Mouse (Mus musculus) thymus, adult 2 months (tissue): ENCODE data around the gene Cnbp. TPM values are rescaled to one million over a fixed set of nuclear protein-coding genes. Genes with fewer than 3 reads are reported as not detected.

Experiments used
- DNase-seq: peaks from one replicate; pipeline ENCODE4 v3.0.0; 2021
- H3K27ac ChIP-seq: fragments of 200-500 bp; 2 replicates; pipeline ENCODE4 v1.5.1; 2012; ENCODE audit warnings: low read length, control low read depth; ENCODE audit not compliant: control insufficient read depth, insufficient read depth
- H3K27me3 ChIP-seq: fragments of 200-500 bp; 2 replicates; pipeline ENCODE4 v1.6.1; 2012; ENCODE audit warnings: mild to moderate bottlenecking, low read length, moderate library complexity, mixed read lengths; ENCODE audit not compliant: control insufficient read depth, insufficient read depth
- H3K36me3 ChIP-seq: fragments of 200-500 bp; 2 replicates; pipeline ENCODE4 v1.6.1; 2012; ENCODE audit warnings: mild to moderate bottlenecking, low read length, moderate library complexity; ENCODE audit not compliant: control insufficient read depth, insufficient read depth
- H3K4me1 ChIP-seq: fragments of 200-500 bp; replicated peaks from 2 replicates; pipeline ENCODE4 v1.6.1; 2012; ENCODE audit warnings: low read length; ENCODE audit not compliant: control insufficient read depth, insufficient read depth
- H3K4me3 ChIP-seq: fragments of 200-500 bp; 2 replicates; pipeline ENCODE4 v1.5.1; 2012; ENCODE audit warnings: mild to moderate bottlenecking, low read length, control low read depth, moderate library complexity; ENCODE audit not compliant: control insufficient read depth, insufficient read depth
- CTCF ChIP-seq: fragments of 200-500 bp; IDR thresholded peaks from 2 replicates; pipeline ENCODE4 v1.5.1; 2012; ENCODE audit warnings: mild to moderate bottlenecking, control low read depth, low read length, moderate library complexity, borderline replicate concordance; ENCODE audit not compliant: control insufficient read depth, poor library complexity, insufficient read depth; ENCODE audit errors: extremely low read depth
- POLR2A ChIP-seq: fragments of 200-500 bp; IDR thresholded peaks from 2 replicates; pipeline ENCODE4 v1.6.1; 2012; ENCODE audit warnings: mild to moderate bottlenecking, low read length, control low read depth, moderate library complexity; ENCODE audit not compliant: control insufficient read depth, poor library complexity, insufficient read depth; ENCODE audit errors: extremely low read depth
- WGBS: fragments of 180-500 bp; shearing (Covaris S2); methylation state at CpG from one replicate; pipeline ENCODE4 v1.1.7; 2018; 5-methylcytosine and 5-hydroxymethylcytosine counted together
- polyA plus RNA-seq: library from polyadenylated mRNA; depleted of rRNA; stranded (reverse); fragments of >200 nt; gene quantifications from 2 replicates; pipeline ENCODE4 v1.2.3, GENCODE M21; 2012; rRNA removed

The Cnbp gene
- polyA plus RNA-seq, 1 experiment = 311 TPM

- no peak for TF ChIP-seq CTCF
- no peak for TF ChIP-seq POLR2A
- H3K4me3 ChIP-seq = no peak overlapping the region
- WGBS = over 99% methylated on average over 10 of the region's 10 CpGs
- H3K27me3 ChIP-seq = no peaks in the 10 kb centered on the region
- no peaks in the 10 kb centered on the region for H3K4me1 ChIP-seq
- DNase-seq = no peak
- H3K36me3 ChIP-seq = no peaks in the 10 kb centered on the region
- no peak overlapping the region for H3K27ac ChIP-seq
Measured at GRCm38 (mm10) chr6:87793821-87794510, 56.9 kb downstream of the Cnbp start.

Other genes starting within 250 kb of the Cnbp start
- 6.8 and 6.9 TPM in 2 replicates for gene Aplf, start 178.9 kb downstream of the Cnbp start, polyA plus RNA-seq
- 0.17 and 0.55 TPM in 2 replicates for gene Efcc1, start 120.2 kb downstream of the Cnbp start, polyA plus RNA-seq
- gene Gp9, start 73.0 kb downstream of the Cnbp start, polyA plus RNA-seq = 1.2 and 2.6 TPM in 2 replicates
- 54.4 and 56.0 TPM in 2 replicates for gene Rab43, start 38.9 kb downstream of the Cnbp start, polyA plus RNA-seq
- 0.56 and 1.2 TPM in 2 replicates for gene Gm45140, start 15.3 kb downstream of the Cnbp start, polyA plus RNA-seq
- gene Isy1, start 12.3 kb downstream of the Cnbp start, polyA plus RNA-seq = 50.7 and 51.1 TPM in 2 replicates
- gene Copg1, start 36.7 kb upstream of the Cnbp start, polyA plus RNA-seq = 69.3 and 72.4 TPM in 2 replicates
- 28.8 and 31.9 TPM in 2 replicates for gene Hmces, start 62.8 kb upstream of the Cnbp start, polyA plus RNA-seq
- gene H1fx, start 130.5 kb upstream of the Cnbp start, polyA plus RNA-seq = 9.8 and 25.4 TPM in 2 replicates
- gene Rab7, start 194.2 kb upstream of the Cnbp start, polyA plus RNA-seq = 145 and 148 TPM in 2 replicates
- gene Rpn1, start 233.4 kb upstream of the Cnbp start, polyA plus RNA-seq = 133 and 158 TPM in 2 replicates